Mouse (Mus musculus) liver, adult 2 months (tissue): ENCODE results near the gene Trmo. TPM values are rescaled to one million over a fixed set of nuclear protein-coding genes. Genes with fewer than 3 reads are reported as not detected.

Experiments
- DNase-seq: peaks from one replicate; pipeline ENCODE4 v3.0.0-alpha.2; 2011; ENCODE audit warnings: low read depth, low spot score; ENCODE audit errors: extremely low read depth
- H3K27ac ChIP-seq: fragments of 200-500 bp; replicated peaks from 2 replicates; pipeline ENCODE4 v1.5.1; 2012; ENCODE audit warnings: low read depth, mild to moderate bottlenecking, control low read depth, inconsistent platforms, low read length; ENCODE audit not compliant: insufficient read depth
- H3K27me3 ChIP-seq: fragments of 200-500 bp; 2 replicates; pipeline ENCODE4 v1.6.1; 2012; ENCODE audit warnings: mild to moderate bottlenecking, moderate library complexity, low read length, inconsistent platforms; ENCODE audit not compliant: control insufficient read depth, insufficient read depth
- H3K36me3 ChIP-seq: fragments of 200-500 bp; 2 replicates; pipeline ENCODE4 v1.6.1; 2012; ENCODE audit warnings: low read length, inconsistent platforms; ENCODE audit not compliant: control insufficient read depth, insufficient read depth
- H3K4me1 ChIP-seq: fragments of 200-500 bp; 2 replicates; pipeline ENCODE4 v1.6.1; 2011; ENCODE audit warnings: low read length; ENCODE audit not compliant: control insufficient read depth, insufficient read depth
- H3K4me3 ChIP-seq: fragments of 200-500 bp; 2 replicates; pipeline ENCODE4 v1.5.1; 2011; ENCODE audit warnings: low read depth, mild to moderate bottlenecking, control low read depth, low read length, moderate library complexity; ENCODE audit not compliant: insufficient read depth
- H3K79me2 ChIP-seq: fragments of 200-500 bp; 2 replicates; pipeline ENCODE4 v1.6.1; 2012; ENCODE audit warnings: inconsistent platforms, mild to moderate bottlenecking, low read length, moderate library complexity; ENCODE audit not compliant: control insufficient read depth, insufficient read depth
- H3K9ac ChIP-seq: fragments of 200-500 bp; 2 replicates; pipeline ENCODE4 v1.6.1; 2012; ENCODE audit warnings: low read depth, mild to moderate bottlenecking, control low read depth, inconsistent platforms, low read length
- CTCF ChIP-seq: fragments of 200-500 bp; IDR thresholded peaks from 2 replicates; pipeline ENCODE4 v1.5.1; 2011; ENCODE audit warnings: low read depth, low read length, control low read depth
- POLR2A ChIP-seq: fragments of 200-500 bp; IDR thresholded peaks from 2 replicates; pipeline ENCODE4 v1.6.1; 2011; ENCODE audit warnings: low read length, control low read depth; ENCODE audit not compliant: insufficient read depth; ENCODE audit errors: extremely low read depth
- WGBS: fragments of 180-500 bp; shearing (Covaris S2); methylation state at CpG from one replicate; pipeline ENCODE4 v1.1.7; 2018; 5-methylcytosine and 5-hydroxymethylcytosine counted together
- polyA plus RNA-seq: library from polyadenylated mRNA; depleted of rRNA; stranded (reverse); fragments of >200 nt; gene quantifications from 2 replicates; pipeline ENCODE4 v1.2.3, GENCODE M21; 2012
- total RNA-seq: library from RNA; depleted of rRNA; stranded (reverse); fragments of >200 nt; gene quantifications from 2 replicates; pipeline ENCODE4 v1.2.3, GENCODE M21; 2014

Gene Trmo
- total and polyA plus RNA-seq, 2 experiments = 4.0 to 4.5 TPM

DNA sequence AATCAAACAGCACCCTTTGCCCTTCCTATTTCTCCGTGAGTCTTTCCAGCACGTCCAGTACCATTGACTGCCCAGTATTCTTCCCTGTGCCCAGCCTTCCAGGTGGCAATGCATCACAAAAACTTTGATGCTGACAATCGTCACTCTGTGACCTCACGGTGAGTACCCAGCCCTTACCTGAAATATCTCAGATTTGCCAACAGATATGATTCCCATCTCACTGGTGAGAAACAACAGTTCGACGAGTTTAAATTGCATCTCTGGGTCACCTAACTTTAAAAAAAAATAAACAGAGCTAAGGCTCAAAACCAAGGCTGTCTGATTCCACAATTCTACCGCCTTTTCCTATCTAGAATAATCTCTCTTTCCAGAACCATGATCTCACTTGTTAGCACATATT is 24.2 kb upstream of the Trmo start, which contains the start of gene Hemgn:
Gene Hemgn, minus strand, starts transcription at position 101 of the 400 bp plus-strand sequence.
- TF ChIP-seq POLR2A (no peak), CTCF (no peak)
- no peak within 1 kb of the TSS for H3K27ac ChIP-seq
- H3K79me2 ChIP-seq = no peaks in the 10 kb centered on the region
- 77% methylated on average over 7 of the region's 7 CpGs for WGBS
- DNase-seq = no peak
- no peak within 1 kb of the TSS for H3K4me3 ChIP-seq
- H3K4me1 ChIP-seq = no peaks in the 10 kb centered on the region
- H3K9ac ChIP-seq = no peak within 1 kb of the TSS
- H3K27me3 ChIP-seq = no peaks in the 10 kb centered on the region
- H3K36me3 ChIP-seq = no peaks in the 10 kb centered on the region

GRCm38 (mm10) chr4:46412113-46412512 is 22.9 kb upstream of the Trmo start:
- H3K9ac ChIP-seq = no peak overlapping the region
- H3K27me3 ChIP-seq = no peaks in the 10 kb centered on the region
- WGBS = 48% methylated on average over 1 of the region's 1 CpGs
- no peaks in the 10 kb centered on the region for H3K36me3 ChIP-seq
- no peak overlapping the region for H3K4me3 ChIP-seq
- TF ChIP-seq CTCF (no peak), POLR2A (no peak)
- no peaks in the 10 kb centered on the region for H3K4me1 ChIP-seq
- no peak for DNase-seq
- H3K27ac ChIP-seq = no peak overlapping the region
- H3K79me2 ChIP-seq = no peaks in the 10 kb centered on the region

DNA sequence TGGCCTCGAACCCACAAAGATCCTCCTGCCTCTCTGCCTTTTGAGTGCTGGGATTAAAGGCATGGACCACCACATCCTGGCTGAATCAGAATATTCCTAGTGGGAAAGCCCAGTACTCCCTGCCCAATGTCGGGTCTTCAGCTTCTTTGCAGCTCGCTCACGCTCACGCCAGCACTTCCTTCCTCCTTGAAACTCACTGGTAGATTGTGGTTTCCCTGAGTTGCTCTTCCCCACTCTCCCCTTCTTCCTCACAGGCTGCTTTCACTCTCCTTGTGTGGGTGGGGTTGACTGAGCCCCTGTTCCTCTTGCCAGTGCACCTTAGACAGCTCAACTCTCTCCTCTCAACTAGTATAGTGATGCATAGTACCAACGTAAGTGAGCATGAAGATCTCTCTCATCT is 22.3 kb upstream of the Trmo start:
- Histone ChIP-seq H3K36me3 (no peaks in the 10 kb centered on the region), H3K4me3 (no peak overlapping the region), H3K9ac (no peak overlapping the region), H3K27me3 (no peaks in the 10 kb centered on the region), H3K79me2 (no peaks in the 10 kb centered on the region), H3K27ac (no peak overlapping the region), H3K4me1 (no peaks in the 10 kb centered on the region)
- WGBS = 74% methylated on average over 6 of the region's 6 CpGs
- TF ChIP-seq POLR2A (no peak), CTCF (no peak)
- DNase-seq = no peak

DNA sequence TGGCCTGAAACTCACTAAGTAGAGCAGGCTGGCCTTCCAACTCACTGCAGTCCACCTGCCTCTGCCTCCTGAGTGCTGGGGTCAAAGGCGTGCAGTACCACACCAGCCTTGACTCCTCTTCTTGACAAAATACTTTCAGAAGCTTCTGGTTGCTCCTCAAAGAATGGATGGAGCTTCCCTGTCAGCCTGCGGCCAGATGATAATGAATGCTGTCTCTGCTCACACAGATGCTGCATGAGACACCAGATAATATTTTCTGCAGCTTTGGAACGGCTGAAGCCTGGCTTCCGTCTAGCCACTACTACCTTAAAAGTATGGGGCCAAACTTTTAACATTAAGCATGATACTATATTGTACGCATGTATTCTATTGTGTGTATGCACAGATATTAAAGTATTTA is 21.4 kb upstream of the Trmo start:
- H3K4me3 ChIP-seq = no peak overlapping the region
- H3K27me3 ChIP-seq = no peaks in the 10 kb centered on the region
- no peak for DNase-seq
- TF ChIP-seq CTCF (no peak), POLR2A (no peak)
- no peaks in the 10 kb centered on the region for H3K4me1 ChIP-seq
- no peak overlapping the region for H3K9ac ChIP-seq
- H3K79me2 ChIP-seq = no peaks in the 10 kb centered on the region
- no peaks in the 10 kb centered on the region for H3K36me3 ChIP-seq
- no peak overlapping the region for H3K27ac ChIP-seq
- WGBS = 97% methylated on average over 5 of the region's 5 CpGs

GRCm38 (mm10) chr4:46406966-46407703 is 17.9 kb upstream of the Trmo start:
- Histone ChIP-seq H3K36me3 (no peaks in the 10 kb centered on the region), H3K9ac (no peak overlapping the region), H3K27ac (no peak overlapping the region), H3K4me3 (no peak overlapping the region), H3K79me2 (no peaks in the 10 kb centered on the region), H3K27me3 (no peaks in the 10 kb centered on the region), H3K4me1 (no peaks in the 10 kb centered on the region)
- 88% methylated on average over 8 of the region's 8 CpGs for WGBS
- TF ChIP-seq POLR2A (no peak), CTCF (no peak)
- DNase-seq = no peak

DNA sequence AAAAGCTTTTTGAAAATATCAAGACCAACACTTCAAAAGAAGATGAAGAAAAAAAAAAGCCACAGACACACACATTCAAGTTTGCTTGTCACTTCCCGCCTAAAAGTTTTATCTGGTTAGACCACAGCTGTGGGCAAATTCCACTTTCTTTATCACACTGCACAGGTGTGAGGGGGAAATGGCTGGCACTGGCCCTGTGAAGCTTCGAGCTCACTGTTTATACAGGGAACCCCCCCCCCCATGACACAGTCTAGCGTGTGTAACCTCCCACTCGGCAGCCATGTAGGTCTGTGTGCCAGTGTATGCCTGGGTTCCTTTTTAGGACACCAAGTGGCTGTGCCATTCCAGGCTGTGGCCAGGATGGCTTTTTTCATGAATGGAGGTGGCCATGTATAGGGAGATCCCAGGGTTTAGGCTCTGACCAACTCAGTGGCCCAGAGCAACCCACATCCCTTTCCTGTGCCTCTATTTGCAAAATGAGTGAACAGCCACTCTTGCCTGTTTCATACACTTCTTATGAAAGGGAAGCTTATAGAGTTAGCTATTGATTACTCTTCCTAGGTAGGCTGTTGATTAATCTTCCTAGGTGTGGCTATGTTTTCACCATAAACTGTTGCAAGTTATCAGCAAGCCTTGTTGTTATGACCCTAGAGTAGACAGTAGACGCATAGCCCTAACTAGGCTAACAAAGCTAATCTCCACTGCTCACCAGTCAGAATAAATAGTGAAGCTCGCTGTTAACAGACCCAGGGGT is 15.0 kb upstream of the Trmo start:
- H3K79me2 ChIP-seq = no peaks in the 10 kb centered on the region
- TF ChIP-seq POLR2A = no peak
- no peak for TF ChIP-seq CTCF
- 69% methylated on average over 6 of the region's 6 CpGs for WGBS
- no peak for DNase-seq
- no peaks in the 10 kb centered on the region for H3K4me1 ChIP-seq
- no peak overlapping the region for H3K4me3 ChIP-seq
- no peaks in the 10 kb centered on the region for H3K27me3 ChIP-seq
- H3K9ac ChIP-seq = no peak overlapping the region
- no peaks in the 10 kb centered on the region for H3K36me3 ChIP-seq
- H3K27ac ChIP-seq = no peak overlapping the region
